Mouse (Mus musculus) urinary bladder, postnatal 14 days (tissue): ENCODE results near the gene Lipm.

Experiments used
- DNase-seq: peaks from one replicate; pipeline ENCODE4 v3.0.0; 2021; ENCODE audit warnings: low spot score

Gene Lipm

DNA sequence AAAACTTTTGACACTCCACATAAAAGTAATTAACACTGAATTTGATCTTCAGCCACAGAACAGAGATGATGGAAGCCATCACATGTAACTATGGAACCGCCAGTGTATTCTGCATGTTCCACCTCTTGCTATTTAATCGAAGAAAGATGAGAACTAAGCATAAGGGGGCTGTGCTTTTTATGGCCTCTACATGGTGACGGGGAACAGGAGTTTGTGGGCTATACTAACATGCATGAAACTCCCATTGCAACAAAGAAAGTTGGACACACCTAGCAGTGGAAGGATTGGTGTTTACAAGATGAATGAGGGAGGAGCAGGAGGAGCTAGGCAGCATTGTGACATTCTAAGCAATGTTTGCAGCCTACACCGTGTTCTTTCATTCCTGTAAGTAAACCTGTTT is at the start of gene Lipm:
TSS of gene Lipm (plus strand) at position 301 of the 400 bp plus-strand sequence.
- no peak for DNase-seq

DNA sequence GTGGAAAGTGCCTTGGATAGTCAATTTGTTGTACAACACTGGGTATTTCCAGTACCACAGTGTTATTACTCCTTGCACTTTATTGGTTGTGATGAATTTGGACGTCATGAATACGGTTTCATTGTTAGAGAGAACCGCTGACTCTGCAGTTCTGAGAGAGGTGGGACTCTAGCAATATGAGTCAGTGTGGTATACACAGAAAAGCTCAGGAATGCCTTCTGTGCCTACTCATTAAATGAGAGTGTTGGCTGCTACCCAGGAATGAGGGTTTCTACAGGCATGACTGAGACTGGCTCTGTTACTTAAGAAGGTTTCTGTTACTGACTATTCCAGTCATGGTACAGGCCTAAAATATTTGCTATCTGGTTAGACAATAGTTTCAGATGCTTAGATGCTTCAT is 49.2 kb upstream of the Lipm start:
- peak; percentile 25 for DNase-seq

DNA sequence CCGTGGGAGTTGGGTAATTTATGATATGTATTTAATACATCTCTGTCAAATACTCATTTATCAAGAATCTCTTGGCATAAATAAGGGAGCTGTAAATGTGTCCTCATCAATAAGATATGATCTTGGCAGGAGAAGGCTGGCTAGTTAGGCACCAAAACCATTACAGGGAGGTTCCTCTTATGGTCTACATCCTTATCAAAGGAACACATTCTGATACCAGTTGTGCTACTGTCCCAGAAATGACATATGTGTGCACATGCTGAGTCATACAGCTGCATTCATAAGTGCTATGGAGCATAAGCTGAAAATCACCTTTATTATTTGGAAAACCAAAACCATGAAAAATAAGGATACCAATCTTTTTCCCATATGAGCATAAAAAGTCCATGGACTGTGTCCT is 37.2 kb upstream of the Lipm start:
- no peak for DNase-seq

DNA sequence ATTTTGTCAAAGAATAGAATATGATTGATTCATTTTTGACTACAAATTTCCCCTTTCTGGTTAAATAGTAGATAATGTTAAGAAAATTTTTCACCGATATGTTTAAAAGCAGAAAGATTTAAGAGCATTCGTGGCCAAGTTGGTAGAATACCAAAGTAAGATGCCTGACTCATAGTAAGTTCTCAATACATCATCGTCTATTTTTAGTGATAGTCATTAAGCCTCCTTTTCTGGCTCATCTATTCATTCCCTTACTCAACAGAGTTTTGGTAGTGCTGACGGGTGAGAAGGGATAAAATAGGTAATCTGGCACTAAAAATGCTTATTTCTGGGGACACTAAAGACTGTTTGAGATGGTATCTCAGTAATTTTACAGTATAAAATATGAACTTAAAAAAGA is 36.7 kb upstream of the Lipm start:
- DNase-seq, result no peak

DNA sequence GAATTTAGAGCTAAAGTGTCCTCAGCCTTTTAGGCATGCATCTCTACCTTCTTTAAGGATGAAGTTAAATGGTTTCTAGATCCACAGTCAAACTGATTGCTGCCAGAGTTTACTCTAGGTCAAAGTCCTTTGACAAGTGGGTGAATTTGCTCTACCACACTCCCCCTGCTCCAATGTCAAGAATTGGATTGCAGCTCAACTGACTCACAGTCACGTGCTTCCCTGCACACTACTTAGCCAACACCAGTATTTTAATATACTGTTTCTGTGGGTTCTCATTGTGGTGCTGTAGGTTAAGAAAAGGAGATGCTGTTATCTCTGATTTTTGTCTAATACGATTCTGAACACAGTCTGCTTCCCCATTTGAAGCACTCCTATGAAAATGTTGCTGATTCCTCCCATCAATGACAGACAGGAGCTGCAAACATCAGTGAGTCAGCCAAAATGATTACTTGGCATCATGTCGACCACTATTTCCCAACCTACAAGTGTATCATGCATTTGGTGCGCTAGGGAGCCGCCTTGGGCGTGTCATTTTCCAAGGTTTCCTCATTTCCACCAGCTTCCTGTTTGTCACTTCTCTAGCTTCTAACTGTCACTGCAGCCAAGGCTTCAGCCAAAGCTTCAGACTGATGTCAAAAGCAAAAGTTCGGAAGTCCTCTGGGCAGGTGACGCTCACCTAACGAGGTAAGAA is 33.8 kb upstream of the Lipm start, which contains the start of gene Lipn:
TSS of gene Lipn (plus strand) at position 580 of the 694 bp plus-strand sequence.
- no peak for DNase-seq

DNA sequence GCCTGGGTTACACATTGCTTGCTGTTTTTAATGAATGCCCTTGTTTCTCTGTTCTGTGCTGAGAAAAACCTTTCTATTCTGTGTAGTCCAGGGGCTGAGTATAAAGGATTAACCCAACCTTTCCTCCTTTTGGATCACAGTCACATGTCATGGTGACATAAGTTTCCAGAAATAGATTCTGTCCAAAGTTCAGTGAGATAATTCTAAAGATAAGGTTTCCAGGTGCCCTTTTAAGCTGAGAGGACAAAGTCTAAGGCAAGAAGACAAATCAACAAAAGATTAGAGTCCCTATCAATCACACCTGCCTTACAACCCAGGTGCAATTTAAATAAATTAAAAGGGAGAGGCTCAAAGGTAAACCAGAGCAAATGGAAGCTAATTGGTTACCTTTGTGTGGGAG is 26.5 kb upstream of the Lipm start:
- no peak for DNase-seq

DNA sequence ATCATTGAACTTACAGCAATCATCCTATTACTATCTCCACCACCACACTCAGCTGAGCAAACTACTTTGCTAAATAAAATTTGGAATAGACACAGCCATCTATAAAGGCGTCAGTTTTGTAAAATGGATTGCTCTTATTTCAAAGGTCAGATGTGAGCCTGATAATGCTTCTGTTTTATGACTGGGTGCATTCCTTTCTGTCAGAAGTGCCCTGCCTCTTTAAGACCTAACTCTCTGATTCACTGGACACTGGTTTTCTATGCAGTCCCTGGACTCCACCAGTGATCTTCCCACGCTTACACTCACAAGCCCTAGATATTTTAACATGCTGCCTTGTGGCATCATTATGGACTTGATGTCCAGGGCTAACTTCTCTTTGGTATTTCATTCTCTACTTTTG is 22.6 kb upstream of the Lipm start:
- no peak for DNase-seq

DNA sequence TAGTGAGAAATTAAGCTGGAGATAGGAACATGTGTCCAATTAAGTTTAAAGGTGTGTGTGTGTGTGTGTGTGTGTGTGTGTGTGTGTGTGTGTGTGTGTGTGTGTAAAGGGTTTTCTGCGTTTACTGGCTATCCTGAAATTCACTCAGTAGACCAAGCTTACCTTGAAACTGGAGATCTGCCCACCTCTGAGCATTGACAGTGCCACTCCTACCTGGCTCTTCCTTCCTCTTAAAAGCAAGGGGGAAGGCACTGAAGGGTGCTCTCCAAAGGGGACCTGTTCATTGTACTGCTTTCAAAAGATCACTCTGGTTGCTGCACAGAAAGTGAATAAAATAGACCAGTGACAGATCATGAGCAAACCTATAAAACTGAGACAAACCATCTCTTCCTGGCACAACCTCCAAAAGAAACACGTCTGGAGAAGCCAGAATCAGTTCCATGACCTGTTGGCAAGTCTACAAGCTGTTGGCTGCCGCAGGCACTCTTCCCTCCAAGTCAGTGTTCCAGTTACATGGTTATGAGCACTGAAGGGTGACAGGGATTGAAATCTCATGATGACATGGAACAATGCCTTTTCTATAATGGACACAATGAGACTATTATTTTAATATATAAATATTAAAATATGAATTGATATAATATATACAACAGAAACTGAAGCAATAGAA is 11.6 kb upstream of the Lipm start:
- no peak for DNase-seq

DNA sequence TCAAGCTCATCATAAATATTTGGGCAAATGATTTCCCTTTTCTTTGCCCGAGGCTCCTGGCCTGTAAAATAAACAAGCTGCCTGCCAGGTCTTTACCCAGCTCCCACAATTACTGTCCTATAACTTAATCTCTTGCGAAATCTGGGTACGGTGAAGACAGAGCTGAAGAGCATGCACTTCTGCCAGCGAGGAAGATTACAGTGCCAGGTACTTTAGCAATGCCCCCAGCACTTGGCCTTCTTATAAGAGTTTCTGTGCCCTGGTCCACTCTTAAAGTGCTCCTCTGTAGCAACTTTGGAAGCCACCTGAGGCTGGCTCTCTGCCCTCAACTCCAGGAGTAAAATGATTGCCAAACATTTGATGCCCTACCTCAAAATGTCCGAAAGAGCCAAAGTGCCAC is 5.4 kb upstream of the Lipm start:
- DNase-seq, result no peak

DNA sequence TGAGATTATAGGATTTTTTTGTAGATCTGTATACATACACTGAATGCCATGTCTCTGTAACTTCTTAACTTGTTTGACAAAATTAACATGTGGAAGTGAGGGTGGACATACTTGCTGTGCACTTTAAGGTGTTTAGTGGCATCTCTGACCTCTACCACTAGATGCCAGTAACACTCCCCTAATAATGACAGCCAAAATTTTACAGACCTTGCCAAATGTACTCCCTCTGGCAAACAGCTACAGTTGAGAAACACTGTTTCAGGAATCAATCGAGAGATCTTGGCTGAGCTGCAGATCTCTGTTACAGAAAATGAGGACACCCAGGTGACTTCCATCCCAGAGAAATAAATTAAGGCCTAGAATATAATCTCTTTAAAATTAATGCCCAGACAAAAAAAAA is 4.5 kb upstream of the Lipm start:
- DNase-seq, result no peak

DNA sequence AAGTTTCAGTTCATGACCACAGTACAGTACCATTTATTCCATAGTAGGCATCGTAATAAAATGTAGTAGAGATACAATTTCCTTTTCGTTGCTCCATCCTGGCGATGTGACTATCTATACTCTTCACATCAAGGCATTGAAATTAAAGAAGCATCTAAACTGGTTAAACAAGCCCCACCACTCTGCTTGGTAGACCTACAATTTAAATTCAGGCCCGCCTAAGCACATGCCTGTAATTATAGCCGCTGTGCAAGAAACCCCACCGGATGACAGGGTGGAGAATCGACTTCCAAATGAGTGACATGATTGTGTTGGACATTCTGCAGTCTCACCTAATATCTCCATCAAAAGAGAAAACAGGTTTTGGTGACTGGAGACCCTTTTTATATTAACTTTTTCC is 1.2 kb downstream of the Lipm start:
- no peak for DNase-seq

DNA sequence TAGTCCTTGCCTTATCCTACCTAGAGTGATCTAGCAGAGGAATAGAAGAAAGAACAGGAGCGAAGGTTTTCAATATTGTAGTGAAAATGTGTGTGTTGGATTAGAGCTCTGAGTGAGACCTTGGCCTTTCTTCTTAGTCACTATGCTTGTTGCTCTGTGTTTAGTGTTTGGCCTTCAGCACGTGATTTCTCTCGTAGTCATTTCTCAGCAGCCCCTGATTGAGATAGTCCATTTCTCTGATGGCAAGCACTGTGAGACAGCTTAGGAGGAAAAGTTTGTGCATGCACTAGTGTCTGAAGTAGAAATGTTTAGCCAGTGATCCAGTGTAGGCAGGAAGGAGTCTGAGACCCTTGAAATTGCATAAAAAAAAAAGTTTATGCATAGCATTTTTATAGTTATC is 4.1 kb downstream of the Lipm start:
- no peak for DNase-seq

DNA sequence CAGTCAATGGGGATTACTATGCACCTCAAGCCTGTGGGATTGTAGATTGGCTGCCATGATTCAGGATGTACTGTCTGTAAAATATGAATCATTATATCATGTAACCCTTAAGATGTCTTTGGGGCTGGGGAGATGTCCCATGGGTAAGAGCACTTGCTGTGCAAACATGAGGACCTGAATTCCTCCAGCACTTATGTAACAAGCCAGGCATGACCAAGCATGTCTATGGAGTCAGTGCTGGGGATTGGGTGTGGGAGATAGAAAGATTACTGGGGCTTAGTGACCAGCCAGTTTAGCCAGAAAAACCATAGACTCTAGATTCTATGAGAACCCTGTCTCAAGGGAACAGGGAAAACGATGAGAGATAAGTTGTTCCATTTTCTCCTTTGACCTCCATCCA is 18.4 kb downstream of the Lipm start:
- peak; percentile 56 for DNase-seq

DNA sequence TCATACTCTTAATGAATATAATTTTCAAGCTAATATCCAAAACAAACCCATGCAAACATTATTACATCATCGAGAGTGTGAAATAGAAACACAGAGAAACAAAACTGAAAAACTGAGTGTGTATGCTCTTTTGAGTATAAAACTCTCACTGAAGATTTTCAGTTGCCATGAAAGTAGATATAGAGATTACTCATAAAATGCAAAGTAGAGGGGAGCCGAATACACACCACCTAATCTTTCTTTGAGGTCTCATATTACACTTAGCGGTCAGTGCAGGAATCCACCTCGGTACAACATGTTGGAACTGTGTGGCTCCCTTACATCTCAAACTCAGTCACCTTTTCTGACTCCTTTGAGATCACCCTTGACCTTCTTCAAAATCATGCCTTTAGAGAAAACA is 18.9 kb downstream of the Lipm start:
- DNase-seq, result no peak

DNA sequence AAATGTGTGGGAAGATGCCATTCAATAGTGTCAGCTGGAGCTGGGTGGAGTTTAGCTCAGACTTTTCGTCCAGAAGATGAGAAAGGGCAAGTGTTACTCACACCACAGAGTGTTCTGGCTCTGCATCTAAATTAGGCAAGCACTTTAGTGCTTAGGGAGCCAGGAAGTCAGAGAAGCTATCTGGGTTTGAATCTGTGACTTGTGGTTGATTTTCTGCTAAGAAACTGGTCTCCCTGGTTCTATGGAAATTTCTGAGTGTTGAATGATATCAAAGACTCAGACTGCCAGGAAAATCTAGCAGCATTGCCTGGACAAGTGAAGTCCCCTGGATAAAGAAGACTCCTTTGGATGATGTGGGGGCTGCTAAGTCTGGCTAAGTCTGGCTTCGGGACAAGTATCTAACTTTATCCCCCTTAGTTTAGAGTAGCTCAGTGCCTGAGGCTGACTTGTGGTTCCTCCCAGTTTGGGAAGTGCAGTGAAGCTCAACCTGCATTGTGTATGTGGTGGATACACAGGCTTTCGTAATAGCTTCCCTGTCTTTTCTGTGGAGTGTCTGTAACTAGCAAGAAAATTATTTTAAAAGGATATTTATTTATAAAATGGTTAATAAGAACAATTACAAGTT is 19.5 kb downstream of the Lipm start:
- DNase-seq, result peak; percentile 11

DNA sequence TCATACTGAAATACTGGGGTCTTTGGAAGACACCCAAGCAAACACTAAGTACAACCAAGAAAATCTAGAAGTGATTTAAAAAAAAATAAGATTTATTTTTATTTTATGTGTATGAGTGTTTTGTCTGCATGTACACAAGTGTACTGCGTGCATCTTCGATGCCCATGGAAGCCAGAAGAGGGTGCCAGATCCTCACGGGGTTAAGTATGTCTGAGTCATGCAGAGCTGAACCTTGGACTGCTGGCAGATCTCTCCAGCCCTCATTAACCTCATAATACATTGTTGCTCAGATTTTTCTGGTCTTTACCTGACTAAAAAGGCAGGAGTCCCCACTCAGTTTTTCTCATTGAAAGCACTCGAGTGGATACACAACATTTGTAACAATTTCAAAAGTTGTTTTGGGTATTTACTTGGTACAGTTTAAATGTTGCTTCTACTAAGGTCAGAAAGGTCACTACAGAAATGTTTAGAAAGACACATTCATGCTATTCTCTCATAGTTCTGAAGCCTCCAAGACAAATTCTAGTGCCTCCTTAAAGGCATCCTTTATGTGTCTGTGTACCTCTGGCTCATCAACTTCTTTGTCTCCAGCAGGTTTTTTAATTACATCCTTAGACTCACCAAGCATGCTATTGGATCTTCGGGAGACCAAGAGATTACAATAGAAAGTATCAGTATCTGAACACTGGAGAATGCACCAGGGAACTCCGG is 38.1 kb downstream of the Lipm start:
- no peak for DNase-seq

DNA sequence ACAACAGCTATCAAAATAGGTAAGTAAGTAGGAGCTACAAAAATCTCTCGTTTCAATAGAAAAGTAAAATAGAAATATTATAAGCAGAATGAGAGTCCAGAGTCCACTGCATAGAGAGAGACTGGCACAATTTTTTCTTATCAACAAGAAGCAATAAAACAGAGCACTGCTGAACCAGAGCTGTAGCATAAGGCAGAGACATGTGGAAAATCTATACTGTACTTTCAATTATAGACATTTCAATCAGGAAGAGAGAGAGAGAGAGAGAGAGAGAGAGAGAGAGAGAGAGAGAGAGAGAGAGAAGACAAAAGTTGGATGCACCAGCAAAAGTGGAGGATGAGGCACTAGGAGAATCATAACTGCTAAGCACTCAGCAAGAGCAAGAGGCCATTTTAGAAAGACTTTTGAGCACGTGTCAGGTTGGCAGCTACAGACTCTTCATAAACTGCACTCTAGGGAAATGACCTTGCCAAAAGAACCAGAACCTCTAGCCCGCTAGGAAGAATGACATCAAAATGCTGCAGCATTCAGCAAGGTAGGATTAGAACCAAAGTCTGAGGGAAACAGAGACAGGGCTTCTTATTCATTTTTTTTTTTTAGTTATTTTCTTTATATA is 38.8 kb downstream of the Lipm start:
- no peak for DNase-seq

DNA sequence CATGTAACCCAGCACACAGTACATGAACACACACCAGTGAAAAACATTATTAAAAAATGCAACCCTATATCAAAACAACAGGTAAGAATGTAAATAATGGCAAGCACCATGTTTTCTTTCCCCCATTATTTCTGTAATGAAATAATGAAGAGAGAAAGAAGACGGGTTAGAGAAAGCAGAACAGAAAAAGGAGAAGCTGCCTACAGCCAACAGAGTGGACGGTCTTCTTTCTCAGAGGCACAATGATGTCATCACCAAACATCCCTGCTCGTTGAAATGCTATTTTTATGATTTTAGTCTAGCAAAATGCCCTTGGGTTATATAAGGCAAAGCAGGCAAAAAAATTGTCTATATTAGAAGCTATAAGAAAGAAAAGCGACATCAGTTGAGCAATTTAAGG is 47.7 kb downstream of the Lipm start:
- DNase-seq, result no peak

DNA sequence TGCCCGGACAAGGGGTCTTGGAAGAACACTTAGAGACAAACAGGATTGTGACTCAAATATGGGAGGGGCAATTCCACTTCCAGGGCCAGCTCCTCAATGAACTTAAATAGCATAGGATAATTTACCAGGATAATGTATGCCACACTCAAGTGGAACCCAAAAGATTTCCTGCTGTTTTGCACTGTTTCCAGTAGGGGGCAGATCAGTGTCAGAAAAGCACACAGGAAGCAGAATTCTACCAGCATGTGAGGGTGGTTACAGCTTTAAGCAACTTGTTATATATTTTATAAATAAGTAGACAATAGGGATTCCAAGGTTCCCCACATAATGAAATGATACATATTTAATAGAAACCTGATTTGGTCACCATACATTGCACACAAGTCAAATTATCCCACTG is 51.2 kb downstream of the Lipm start:
- no peak for DNase-seq

DNA sequence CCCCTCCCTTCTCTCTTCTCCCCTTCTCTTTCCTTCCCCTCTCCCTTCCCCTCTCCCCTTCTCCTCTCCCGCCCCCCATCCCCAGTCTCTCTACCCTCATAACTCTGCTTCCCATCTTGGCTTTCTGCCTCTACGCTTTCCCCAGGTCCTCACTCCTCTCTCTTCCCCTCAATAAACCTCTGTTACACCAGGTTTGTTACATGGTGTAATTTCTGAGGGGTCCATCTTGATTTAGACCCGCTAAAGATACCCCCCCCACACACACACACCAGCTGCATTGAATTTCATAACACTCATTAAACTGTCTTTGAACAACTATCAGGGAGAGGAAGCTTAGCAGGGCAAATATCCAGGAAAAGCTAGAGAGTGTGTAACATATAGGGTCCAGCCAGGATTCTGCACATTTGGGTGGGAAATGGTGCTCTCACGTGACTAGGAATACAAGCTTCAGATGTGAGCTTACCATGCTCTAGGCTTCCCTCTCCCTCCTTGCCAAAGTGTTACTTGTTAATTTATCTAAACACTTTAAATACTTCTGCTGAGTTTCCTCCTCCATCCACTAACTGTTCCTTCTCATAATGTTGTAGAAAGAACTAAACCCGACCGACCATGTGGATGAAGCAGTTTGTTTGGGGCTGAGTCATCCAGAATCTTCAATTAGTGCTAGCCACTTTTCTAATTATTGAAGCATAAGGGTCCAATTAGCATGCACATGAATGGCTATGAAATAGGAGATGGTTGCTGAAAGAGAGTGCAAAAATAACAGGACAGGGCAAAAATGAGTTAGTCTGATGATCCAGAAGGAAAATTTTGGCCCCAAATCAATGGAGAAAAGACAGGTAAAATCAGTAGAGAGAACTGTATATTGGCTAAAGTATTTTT is 52.8 kb downstream of the Lipm start:
- no peak for DNase-seq

DNA sequence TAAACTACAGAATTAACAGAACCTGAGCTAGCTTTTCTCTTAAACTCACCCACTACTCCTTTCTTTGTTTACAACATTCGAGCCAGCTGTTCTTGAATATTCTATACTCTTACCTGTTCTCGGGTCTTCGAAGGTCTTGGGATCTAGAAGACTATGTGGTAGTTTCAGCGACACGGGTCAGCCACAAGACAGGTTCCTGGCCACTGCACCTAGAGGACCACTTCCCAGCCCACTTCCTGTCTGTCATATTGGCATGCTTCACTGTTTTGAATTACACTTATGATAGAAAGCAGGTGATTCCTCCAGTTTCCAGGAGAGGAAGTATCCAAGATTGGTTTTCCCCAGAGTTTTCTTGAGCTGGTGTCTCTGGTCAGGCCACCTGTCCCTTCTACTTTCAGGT is 62.0 kb downstream of the Lipm start:
- DNase-seq, result no peak
